Mouse (Mus musculus) T-helper 17 cell (primary cell): ENCODE results near the gene Kat5.

Experiments used
- in situ Hi-C, 2 experiments: fragments of 300-600 bp; cut with MboI, MseI; formaldehyde crosslinking; loops; 1 replicate in 1 of 2; 2 replicates in 1 of 2; pipeline ENCODE4 v1.15.1; 2025; ENCODE audit warnings: high pct_unique_total_duplicates in 2 of 2

Kat5 gene

DNA sequence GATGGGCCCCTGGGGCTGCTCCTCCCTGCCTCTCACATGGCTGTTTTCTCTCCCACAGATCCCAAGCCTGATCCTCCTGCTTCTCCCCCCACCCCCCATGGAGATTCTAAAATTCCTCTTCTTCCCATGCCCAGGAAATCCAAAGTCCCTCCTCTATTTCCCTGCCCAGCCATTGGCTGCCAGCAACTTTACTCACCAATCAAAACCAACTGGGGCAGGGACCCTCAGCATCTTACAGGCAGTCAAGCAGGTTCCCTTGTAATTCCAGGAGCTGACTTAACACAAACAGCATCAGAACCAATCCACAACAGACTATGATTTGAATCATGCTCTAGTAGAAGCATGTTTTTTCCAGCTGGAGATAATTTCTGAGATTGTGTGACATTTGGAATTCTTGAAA is 19.9 kb upstream of the Kat5 start:
- in situ Hi-C loops = no loop called here

DNA sequence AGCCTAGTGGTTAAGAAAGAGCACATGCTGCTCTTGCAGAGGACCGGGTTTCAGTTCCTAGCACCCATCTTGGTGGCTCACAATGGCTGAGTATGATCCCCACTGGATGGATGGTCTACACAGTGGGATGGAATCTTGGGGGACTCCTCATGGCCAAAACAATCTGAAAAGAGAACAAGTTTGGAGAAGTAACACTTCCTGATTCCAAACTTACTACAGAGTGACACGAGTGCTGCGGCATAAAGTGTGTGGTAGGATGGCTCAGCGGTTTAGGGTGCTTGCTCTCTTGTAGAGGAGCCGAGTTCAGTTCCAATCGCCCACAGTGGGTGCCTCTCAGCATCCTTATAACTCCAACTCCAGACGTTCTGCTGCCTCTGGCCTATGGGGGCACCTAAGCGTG is 15.3 kb upstream of the Kat5 start:
- in situ Hi-C loops = no loop called here

DNA sequence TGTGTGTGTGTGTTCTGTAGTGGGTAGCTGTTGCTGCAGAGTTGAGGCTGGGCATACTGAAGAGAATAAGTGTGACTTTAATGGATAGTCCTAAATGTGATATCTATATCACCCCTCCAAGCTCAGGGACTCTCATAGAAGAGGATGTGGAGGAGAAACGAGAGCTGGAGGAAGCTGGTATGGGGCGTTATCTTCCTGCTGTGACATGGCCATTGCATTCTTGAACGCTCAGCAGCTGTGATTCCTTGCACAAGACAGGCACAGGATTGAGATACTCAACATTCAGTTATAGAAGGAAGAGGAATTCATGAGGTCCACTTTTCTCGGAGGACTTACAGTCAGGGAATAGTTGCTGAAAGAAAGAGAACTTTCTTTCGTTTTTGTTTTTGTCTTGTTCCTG is 11.8 kb upstream of the Kat5 start:
- in situ Hi-C loops = no loop called here

DNA sequence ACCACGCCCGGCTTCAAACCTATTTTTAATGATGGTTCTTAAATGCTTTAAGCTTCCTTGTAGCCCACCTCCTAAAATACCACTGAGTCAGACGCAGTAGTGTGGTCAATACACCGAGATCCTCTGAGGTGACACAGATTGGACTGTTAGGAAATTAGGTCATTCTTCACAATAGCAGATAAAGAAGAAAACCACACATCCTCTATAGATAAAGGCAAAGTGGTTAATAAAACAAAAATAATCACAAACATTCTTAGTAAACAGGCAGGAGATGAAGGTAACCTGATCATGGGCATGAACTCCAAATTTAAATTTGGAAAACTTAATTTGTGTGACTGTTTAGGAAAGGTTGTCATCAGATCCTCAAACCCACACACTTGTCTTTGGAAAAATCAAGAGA is 10.0 kb upstream of the Kat5 start:
- in situ Hi-C loops = no loop called here

DNA sequence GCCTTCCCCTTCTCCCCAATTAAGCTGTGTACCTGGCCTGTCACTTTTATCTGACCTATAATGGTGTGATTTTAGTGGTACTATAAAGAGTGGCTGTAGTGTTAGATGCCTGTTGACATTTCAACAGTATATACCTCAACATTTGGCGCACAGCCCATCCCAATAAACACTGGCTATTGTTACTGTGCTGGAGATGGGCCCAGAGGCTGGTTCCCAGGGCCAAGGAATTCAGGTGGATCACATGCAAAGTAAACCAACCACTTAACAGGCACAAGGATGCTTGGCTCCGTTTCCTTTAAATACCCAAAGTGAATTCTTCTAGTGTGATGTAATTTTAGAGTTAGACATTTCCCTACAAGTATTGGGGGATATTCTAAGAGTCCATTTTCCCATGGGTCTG is 4.9 kb upstream of the Kat5 start:
- in situ Hi-C loops = no loop called here

DNA sequence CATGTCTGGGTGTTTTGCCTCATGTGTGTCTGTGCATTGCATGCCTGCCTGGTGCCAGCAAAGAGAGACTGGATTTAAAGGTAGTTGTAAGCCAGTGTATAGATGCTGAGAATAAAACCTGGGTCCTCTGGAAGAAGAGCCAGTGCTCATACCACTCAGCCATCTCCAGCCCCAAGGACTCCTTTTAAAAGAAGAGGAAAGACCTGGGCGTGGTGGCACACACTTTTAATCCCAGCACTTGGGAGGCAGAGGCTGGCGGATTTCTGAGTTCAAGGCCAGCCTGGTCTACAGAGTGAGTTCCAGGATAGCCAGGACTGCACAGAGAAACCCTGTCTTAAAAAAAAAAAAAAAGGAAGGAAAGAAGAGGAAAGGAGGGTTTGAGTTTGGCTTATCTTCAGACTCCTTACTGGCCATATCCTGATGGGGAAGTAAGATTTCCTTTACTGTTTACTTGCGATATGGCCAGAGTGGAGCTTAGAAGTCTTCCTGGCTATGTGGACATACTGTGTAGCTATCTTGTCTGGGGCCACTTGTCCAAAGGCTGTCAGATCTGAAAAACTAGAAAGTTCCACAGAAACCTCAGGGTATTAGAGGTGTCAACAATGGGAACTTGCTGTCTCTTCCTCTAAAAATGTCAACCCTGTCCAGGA is 2.9 kb upstream of the Kat5 start:
- in situ Hi-C loops = no loop called here

DNA sequence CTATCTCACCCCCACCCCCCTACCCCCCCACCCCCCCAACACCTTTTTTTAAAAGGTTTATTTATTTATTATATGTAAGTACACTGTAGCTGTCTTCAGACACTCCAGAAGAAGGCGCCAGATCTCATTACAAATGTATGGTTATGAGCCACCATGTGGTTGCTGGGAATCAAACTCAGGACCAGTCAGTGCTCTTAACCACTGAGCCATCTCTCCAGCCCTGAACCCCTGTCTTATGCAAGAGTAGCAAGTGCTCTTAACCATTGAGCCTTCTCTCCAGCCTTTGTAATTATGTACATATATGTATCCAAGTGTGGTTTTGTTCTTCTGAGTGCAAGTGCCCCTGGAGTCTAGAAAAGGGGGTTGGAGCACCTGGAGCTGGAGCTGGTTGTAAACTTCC is 1.9 kb upstream of the Kat5 start:
- in situ Hi-C loops = no loop called here

DNA sequence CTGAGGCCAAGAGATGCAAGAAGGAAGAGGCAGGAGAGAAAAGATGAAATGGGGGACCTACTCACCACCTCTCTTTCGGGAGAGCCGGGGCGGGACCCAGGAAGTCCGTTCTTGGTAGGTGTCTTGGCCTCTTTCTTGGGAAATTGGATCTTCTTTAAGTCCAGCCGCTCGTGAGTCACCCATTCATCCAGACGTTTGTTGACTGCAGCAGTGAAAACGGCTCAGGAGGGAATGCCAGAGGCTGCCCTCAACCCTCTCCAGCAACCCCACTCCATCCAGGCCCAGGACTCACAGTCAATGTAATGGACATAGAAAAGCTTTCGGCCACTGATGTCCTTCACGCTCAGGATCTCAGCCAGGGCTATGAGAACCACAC is 878 bp downstream of the Kat5 start:
- in situ Hi-C loops = no loop called here

DNA sequence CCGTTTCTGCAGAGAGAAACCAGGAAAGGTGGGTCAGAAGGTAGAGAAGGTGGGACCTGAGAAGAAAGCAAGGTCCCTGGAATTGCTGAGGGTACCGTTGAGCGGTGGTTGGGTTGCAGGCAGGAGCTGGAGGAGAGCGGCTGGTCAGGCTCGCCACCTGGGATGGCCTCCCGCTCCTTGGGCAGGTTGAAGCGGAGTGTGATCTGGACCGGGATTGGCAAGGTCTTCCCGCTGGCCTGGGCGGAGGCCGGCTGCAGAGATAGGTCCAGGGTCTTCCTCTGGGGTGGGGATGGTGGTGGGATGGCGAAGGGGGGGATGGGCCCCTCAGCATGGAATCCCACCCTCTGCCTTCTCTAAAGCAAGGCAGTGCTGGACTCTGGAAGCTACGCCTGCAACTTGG is 1.3 kb downstream of the Kat5 start:
- in situ Hi-C loops = no loop called here

DNA sequence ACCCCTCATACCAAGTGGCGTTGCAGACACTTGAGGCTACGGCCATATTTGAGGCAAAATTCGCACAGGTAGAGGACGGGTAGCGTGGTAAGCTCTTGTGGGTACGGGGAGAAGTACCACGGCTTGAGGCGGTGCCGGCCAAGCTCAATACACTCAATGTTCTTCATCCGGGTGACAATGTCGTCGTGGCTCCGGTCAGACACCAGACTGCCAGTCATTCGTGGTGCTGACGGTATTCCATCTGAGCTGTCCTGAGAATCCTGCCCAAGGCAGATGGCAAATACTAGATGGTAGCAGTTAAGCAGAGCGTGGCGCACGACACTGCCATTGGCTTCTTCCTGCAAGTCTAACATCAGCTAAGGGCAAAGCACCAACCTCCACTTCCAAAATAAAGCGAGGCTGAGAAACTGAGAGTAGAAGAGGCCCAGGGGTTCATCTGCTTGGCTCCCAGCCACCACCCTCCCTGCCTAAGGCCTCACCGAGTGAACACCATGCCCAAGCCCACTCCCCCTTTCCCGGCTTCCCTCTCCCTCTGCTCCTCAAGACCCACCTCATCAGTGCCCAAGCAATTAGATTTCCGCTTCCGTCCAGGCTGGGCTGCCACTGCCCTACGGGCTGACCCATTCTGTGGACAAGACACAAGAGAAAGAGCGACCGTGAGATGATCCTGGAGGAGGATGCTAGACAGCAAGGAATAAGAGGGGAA is 2.2 kb downstream of the Kat5 start:
- in situ Hi-C loops = no loop called here

DNA sequence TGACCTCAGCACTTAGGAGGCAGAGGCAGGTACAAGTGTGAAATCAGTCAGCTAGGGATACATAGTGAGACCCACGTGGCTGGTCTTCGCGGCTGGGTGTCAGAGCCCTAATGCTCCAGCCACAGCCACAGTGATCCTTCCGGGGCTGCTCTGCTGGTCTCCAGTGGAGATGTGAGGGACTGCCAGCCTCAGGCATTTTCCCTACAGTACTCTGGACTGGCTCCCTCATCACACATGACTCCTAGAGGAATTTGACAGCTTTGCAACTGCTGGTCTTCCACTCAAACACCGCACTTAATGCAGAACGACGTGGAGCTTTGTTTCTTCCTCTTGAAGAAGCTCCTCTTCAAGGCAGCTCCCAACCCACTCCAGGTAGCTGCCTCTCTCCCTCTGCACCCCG is 3.8 kb downstream of the Kat5 start:
- in situ Hi-C loops = no loop called here

DNA sequence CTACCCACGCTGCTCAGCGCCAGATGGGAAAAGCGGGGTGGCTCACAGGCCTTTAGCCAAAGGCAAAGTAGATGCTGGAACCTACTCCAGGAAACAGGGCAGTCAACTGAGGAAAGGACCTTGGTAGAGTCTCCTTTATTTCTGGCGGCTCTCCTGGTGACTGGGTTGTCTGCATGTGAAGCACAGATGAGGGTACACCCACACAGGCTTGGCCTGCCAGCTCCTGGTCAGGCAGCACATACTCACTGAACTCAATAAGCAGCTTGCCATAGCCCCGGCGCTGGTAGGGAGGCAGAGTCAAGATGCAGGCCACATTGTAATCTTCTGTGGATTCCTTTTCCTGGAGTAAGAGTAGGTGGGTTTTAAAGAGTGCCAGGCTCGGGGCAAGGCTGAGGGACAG is 4.9 kb downstream of the Kat5 start:
- in situ Hi-C loops = no loop called here

DNA sequence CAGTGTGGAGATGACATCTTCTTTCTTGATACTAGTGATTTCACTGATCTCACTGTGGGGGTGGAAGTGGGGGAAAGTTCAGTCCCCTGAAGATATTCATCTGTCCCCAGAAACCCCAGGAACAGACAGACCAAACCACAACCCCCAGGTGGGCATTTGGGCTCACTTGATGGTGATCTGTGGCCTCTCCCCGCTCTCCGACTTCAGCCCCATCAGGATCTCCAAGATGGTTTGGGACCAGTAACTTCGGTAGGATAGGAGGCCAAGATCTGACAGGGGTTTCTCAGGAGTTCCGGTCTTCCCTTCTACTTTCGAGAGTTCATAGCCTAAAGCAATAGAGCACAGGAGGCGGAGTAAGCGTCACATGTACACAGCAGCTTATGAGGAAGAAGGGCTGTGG is 6.4 kb downstream of the Kat5 start:
- in situ Hi-C loops = no loop called here

DNA sequence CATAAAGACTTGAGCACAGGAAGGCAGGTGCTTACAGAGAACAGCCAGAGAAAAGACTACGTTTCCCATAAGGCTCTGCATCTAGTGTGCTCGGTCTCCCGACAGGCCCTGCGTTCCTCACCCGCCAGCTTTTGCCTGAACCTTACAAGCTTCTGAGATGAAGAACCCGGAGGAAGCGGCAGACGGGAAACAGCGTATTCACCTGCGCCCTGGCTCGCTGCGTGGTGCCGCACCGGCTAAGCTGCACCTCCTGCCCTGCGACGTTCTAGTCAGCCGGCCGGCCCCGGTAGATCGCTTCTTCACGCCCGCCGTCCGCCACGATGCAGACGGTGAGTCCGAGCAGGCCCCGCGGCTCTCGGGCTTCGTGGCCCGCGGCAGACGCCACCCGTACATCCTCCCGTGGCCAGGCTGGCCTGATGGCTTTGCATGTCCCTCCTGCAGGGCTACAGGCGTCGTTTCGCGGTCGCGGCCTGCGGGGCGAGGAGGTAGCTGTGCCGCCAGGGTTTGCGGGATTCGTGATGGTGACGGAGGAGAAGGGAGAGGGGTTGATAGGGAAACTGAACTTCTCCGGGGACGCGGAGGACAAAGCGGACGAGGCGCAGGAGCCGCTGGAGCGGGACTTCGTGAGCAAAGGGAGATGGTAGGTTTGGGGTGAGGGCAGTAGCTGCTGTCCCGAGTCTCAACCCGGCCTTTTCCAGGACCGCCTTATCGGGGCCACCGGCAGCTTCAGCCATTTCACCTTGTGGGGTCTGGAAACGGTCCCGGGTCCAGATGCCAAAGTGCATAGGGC is 8.1 kb downstream of the Kat5 start, which contains the start of gene Rnaseh2c:
TSS of gene Rnaseh2c (plus strand) at position 122 of the 790 bp plus-strand sequence.
- in situ Hi-C loops = no loop called here

DNA sequence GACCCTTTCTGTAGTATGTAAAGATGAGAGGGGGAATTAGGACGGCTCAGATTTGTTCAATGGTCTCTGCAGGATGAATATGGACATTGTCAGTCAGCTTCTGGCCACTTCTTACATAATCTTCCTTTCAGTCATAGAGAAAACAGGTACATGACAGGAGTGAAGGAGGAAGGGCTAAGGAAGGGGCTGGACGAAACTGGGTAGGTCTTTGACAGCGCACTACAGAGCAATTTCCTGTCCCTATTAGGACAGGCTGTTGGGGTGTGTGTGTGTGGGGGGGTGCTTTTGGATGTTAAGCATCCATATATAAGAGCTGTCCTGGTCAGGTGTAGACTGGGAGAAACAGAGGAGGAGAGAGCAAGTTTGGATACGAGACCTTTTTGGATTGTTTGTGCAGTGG is 10.8 kb downstream of the Kat5 start:
- in situ Hi-C loops = no loop called here

DNA sequence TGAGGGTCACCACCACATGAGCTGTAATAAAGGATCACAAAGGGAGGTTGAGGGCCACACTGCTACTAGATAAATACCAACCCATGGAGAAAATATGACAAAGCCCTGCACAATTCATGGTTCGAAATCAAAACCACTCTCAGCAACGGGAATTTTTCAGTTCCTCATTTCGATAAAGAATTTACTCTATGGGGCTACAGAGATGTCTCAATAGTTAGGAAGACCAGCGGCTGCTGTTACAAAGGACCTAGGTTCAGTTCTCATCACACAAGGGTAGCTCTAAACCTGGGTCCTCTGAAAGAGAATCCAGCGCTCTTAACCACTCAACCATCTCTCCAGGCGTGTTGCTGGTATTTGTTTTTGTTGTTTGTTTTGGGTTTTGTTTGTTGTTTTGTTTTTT is 18.1 kb downstream of the Kat5 start:
- in situ Hi-C loops = no loop called here

DNA sequence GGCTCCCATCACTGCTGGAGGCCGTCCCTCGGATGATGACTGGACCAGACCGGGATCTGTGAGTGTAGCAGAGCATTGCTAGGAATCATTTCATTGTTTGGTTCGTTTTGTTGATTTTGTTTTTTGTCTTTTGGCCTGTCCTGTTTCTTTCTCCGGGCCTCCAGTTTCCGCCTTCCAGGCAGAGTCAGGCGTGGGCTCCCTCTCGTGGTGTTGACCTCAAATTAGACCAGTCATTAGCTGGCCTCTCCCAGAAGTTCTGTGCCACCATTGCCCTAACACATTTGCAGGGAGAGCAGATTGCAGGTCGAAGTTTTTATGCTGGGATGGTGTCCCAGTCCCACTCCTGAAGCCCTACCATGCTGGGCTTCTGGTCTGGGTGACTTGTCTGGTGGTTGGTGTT is 20.9 kb downstream of the Kat5 start:
- in situ Hi-C loops = no loop called here

DNA sequence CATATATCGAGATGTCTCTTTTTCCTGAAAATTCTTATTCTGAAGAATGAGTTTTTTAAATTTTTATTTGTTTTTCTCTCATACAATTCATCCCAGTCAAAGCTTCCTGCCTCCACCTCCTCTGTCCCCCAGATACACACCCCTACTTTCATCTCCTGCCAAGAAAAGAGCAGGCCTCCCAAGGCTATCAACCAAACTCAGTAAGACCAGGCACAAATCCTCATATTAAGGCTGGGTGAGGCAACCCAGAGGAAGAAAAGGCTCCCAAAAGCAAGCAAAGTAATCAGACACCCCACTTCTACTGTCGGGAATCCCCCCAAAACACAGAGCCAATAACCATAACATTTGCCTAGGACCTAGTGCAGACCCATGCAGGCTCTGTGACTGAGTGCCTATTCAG is 28.0 kb downstream of the Kat5 start:
- in situ Hi-C loops = no loop called here

DNA sequence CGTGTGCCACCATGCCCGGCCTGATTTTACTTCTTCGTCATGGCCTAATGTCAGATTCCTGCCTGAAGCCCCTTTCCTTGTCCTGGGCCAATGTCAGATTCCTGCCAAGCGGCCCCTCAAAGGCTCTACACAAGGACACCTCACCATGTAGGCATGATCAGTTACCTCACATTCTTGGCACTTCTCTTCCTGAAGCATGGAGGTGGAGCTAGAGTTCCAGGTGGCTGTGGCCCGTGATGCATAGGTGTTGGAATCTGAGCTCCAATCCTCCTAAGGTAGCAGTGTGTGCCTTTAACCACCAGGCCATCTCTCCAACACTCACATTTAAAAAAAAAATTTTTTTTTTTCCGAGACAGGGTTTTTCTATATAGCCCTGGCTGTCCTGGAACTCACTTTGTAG is 29.3 kb downstream of the Kat5 start:
- in situ Hi-C loops = no loop called here

DNA sequence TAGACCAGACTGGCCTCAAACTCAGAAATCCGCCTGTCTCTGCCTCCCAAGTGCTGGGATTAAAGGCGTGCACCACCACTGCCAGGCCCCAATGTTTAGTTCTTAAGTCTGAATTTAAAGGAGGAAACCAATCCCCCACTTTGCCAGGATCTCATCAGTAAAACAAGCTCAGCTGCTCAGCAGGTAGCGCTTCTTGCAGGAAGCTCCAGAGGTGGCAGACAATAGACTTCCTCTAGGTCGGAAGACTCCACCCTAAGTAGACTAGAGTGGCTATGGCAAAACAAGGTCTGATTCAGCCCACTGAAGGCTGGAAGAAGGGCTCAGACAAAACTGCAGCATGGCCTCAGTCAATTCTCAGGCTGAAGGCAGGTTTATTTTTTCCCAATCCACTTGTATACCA is 30.1 kb downstream of the Kat5 start:
- in situ Hi-C loops = no loop called here

DNA sequence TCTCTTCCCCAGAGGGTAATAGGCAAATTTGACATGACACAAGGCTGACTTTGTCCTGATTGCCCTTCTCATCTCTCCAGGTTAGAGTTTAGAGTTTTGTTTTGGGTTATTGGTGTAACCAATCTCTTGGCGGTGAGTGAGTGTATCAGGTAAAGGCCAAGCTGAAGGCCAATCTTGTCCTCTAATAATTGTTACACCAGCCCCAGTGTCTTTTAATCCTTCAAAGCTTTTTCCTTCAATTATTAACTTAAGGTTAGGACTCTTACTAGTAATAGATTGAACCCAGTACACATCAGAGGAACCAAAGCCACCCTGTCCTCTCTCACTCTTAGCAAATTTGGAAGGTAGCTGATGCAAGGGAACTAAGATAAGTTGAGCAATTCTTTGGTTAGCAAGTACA is 34.7 kb downstream of the Kat5 start:
- in situ Hi-C loops = no loop called here

DNA sequence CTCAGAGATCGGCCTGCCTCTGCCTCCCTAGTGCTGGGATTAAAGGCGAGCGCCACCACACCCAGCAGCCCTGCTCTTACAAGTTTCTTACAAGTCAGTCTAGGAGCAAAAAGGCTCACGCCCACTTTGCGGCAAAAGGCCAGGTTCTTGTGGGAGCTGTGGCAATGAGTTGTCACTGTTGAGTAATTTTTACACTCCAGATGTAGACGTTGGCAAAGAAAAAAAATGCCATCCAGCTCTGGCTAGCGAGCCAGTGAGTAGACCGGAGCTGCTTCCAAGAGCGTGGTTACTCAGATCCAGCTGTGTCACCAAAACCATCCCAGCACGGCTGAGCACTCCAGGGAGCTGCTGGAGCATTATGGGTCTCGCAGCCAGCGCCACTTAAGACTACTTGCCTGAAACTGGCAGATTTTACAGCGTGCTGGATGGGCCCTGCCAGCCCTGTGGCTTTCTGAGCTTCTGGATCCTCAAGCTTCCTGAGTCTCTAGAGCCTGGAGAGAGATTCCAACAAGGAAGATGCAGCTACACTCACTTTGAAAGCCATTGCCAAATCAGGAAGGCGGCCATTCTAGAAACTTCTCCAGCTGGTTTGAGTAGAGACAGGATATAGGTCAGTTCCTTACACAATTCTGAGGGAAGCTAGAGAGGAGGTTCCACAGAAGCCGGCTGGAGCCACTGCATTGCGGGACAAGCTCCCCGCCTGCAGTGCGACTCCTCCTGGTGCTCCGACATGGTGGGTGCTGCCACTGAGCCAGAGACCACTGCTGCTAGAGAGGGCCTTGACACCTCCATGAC is 37.5 kb downstream of the Kat5 start:
- in situ Hi-C loops = loop anchor here in 1 of 2 experiments (5.0 kb wide), 1 partner anchor 40 kb away; no protein-coding TSS in a partner anchor
